Mouse (Mus musculus) heart, postnatal 36 days (tissue): ENCODE results near the gene OR5BS1P. TPM values are rescaled to one million over a fixed set of nuclear protein-coding genes. Genes with fewer than 3 reads are reported as not detected.
"Not testable (repeated sequence)": the region's sequence is repeated elsewhere in the genome, so short reads cannot be mapped to it uniquely, and the experiment has no call there.

Source experiments
- DNase-seq, 2 experiments: peaks; one replicate each; pipeline ENCODE4 v3.0.0; 2021 to 2022
- intact Hi-C: fragments of 180-260 bp; cut with DNase I; formaldehyde crosslinking; loops from one replicate; pipeline ENCODE4 v1.15.1; 2025
- total RNA-seq, 2 experiments: library from RNA; stranded (reverse); gene quantifications; 2 replicates each; pipeline ENCODE4 v1.2.3; 2021

The OR5BS1P gene
- not detected for total RNA-seq

- no peak for DNase-seq
- intact Hi-C loops: no loop called here
Observed at GRCm38 (mm10) chr15:98469596-98469995, at the start of gene OR5BS1P. OR5BS1P (plus strand) TSS chr15:98469896.

GRCm38 (mm10) chr15:98420897-98421296, 48.8 kb upstream of the OR5BS1P start:
- intact Hi-C loops: loop anchor here (5.0 kb wide), 1 partner anchor 81 kb away; no protein-coding TSS in a partner anchor
- no peak for DNase-seq

GRCm38 (mm10) chr15:98424326-98424725, 45.4 kb upstream of the OR5BS1P start:
- intact Hi-C loops: loop anchor here (5.0 kb wide), 1 partner anchor 78 kb away; no protein-coding TSS in a partner anchor
- DNase-seq: no peak

- intact Hi-C loops: loop anchor here (5.0 kb wide), 1 partner anchor 78 kb away; no protein-coding TSS in a partner anchor
- DNase-seq: no peak
Observed at GRCm38 (mm10) chr15:98424753-98425152, 44.9 kb upstream of the OR5BS1P start.

- DNase-seq: no peak
Observed at GRCm38 (mm10) chr15:98425188-98425587, 44.5 kb upstream of the OR5BS1P start.

GRCm38 (mm10) chr15:98430925-98431324, 38.8 kb upstream of the OR5BS1P start, which contains the start of gene Olfr282:
Olfr282 (plus strand) TSS chr15:98431225.
- intact Hi-C loops, DNase-seq: not testable (repeated sequence)

More at GRCm38 (mm10) chr15:98425188-98425587, 44.5 kb upstream of the OR5BS1P start:
- intact Hi-C loops: no loop called here

- DNase-seq: no peak
- intact Hi-C loops: no loop called here
Observed at GRCm38 (mm10) chr15:98444561-98444960, 25.1 kb upstream of the OR5BS1P start.

- peak in 1 of 2 experiments; percentile 14 for DNase-seq
- intact Hi-C loops: no loop called here
Observed at GRCm38 (mm10) chr15:98448521-98448920, 21.2 kb upstream of the OR5BS1P start.

GRCm38 (mm10) chr15:98452288-98452687, 17.4 kb upstream of the OR5BS1P start, which contains the start of gene Olfr281:
Olfr281 (plus strand) TSS chr15:98452588.
- no peak for DNase-seq
- intact Hi-C loops: loop anchor here (5.0 kb wide), 1 partner anchor 1465 kb away; no protein-coding TSS in a partner anchor

GRCm38 (mm10) chr15:98471539-98471938, 1.8 kb downstream of the OR5BS1P start:
- DNase-seq: no peak
- intact Hi-C loops: no loop called here

GRCm38 (mm10) chr15:98474958-98475357, 5.3 kb downstream of the OR5BS1P start:
- DNase-seq: no peak
- intact Hi-C loops: no loop called here

GRCm38 (mm10) chr15:98475382-98475781, 5.7 kb downstream of the OR5BS1P start:
- DNase-seq: peak; percentile 41 to 72
- intact Hi-C loops: no loop called here

- DNase-seq: no peak
Observed at GRCm38 (mm10) chr15:98476281-98476680, 6.6 kb downstream of the OR5BS1P start.

GRCm38 (mm10) chr15:98479568-98480102, 9.9 kb downstream of the OR5BS1P start:
- DNase-seq: no peak
- intact Hi-C loops: no loop called here

More at GRCm38 (mm10) chr15:98476281-98476680, 6.6 kb downstream of the OR5BS1P start:
- intact Hi-C loops: no loop called here

- intact Hi-C loops: no loop called here
- no peak for DNase-seq
Observed at GRCm38 (mm10) chr15:98482701-98483100, 13.0 kb downstream of the OR5BS1P start, which contains the start of gene Lalba. Lalba (minus strand) TSS chr15:98482721.

- intact Hi-C loops: loop anchor here (2.0 kb wide), 1 partner anchor 21 kb away; no protein-coding TSS in a partner anchor
Observed at GRCm38 (mm10) chr15:98483907-98484886, 14.5 kb downstream of the OR5BS1P start.

GRCm38 (mm10) chr15:98486433-98487021, 16.8 kb downstream of the OR5BS1P start:
- intact Hi-C loops: no loop called here
- no peak for DNase-seq

More at GRCm38 (mm10) chr15:98483907-98484886, 14.5 kb downstream of the OR5BS1P start:
- peak; percentile 46 to 54 for DNase-seq

- intact Hi-C loops: no loop called here
- DNase-seq: no peak
Observed at GRCm38 (mm10) chr15:98491332-98491731, 21.6 kb downstream of the OR5BS1P start.

- no peak for DNase-seq
- intact Hi-C loops: no loop called here
Observed at GRCm38 (mm10) chr15:98492102-98492501, 22.4 kb downstream of the OR5BS1P start, which contains the start of gene Olfr279. Olfr279 (plus strand) TSS chr15:98492402.

GRCm38 (mm10) chr15:98497631-98498030, 27.9 kb downstream of the OR5BS1P start:
- intact Hi-C loops: no loop called here
- DNase-seq: no peak
